14 mouse cellular contexts compared by ENCODE assay signal in the genomic region with DNA sequence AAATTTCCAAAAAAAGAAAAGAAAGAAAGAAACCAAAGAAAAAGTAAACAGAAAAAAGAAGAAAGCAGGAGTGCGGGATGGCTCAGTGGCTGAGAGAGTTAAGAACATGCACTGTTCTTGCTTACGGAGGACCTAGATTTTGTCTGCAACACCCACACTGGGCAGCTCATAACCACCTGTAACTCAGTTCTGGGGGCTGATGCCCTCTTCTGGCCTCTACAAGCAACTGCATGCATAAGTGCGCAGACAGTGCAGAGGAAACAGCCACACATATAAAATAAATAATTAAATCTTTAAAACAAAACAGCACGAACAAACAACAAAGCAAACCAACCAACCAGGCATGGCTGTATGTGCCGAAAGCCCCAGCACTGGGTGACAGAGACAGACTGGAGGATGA. TPM values are rescaled to one million over a fixed set of nuclear protein-coding genes. Genes with fewer than 3 reads are reported as not detected.
DNase-seq lines count a peak whose midpoint lies in the region; ATAC-seq and TF ChIP-seq lines count a peak whose summit lies in the region.
"Had no signal": no experiment of that assay in that cellular context is flagged by ENCODE, and none has a peak within 500 bp of the region (broad histone marks: within the 10 kb centered on the region; RNA-seq: fewer than 3 reads in every experiment).

No protein-coding gene starts in this region.

- TF ChIP-seq CTCF in liver, embryonic 14.5 days (IDR thresholded peaks at IDR 0.05; ENCODE audit: low read depth) = peak; percentile 74

- no peak overlapping the region for H3K9ac ChIP-seq in liver, embryonic 14.5 days (replicated peaks)
- H3K9ac ChIP-seq in liver, embryonic 12.5 days = no peak overlapping the region
- no peak overlapping the region for H3K9ac ChIP-seq in ES-E14 (ENCODE audit: insufficient read depth, low read depth, low read length, poor library complexity, severe bottlenecking)
- no peak overlapping the region for H3K9ac ChIP-seq in kidney, embryonic 14.5 days (ENCODE audit: low read depth, low read length)
- H3K9ac ChIP-seq: embryonic facial prominence, embryonic 13.5 days; limb, embryonic 12.5 days had no signal

- H3K4me3 ChIP-seq in liver, embryonic 14.5 days (ENCODE audit: insufficient read depth in 1 of 2, low read depth in 2 of 2, low read length in 2 of 2) = no peak overlapping the region
- no peak overlapping the region for H3K4me3 ChIP-seq in liver, embryonic 12.5 days
- no peak overlapping the region for H3K4me3 ChIP-seq in ES-E14 (ENCODE audit: insufficient read depth in 1 of 2, low read depth in 1 of 2, low read length in 2 of 2, poor library complexity in 1 of 2, severe bottlenecking in 1 of 2)
- H3K4me3 ChIP-seq in kidney, embryonic 14.5 days (ENCODE audit: low read length) = no peak overlapping the region
- H3K4me3 ChIP-seq: embryonic facial prominence, embryonic 13.5 days; limb, embryonic 12.5 days had no signal

- no peaks in the 10 kb centered on the region for H3K27me3 ChIP-seq in liver, embryonic 14.5 days (ENCODE audit: control insufficient read depth, insufficient read depth, low read length)
- H3K27me3 ChIP-seq in liver, embryonic 12.5 days (replicated peaks) = no peaks in the 10 kb centered on the region
- no peaks in the 10 kb centered on the region for H3K27me3 ChIP-seq in kidney, embryonic 14.5 days (ENCODE audit: control insufficient read depth, insufficient read depth, low read length)
- H3K27me3 ChIP-seq: embryonic facial prominence, embryonic 13.5 days; limb, embryonic 12.5 days had no signal

- 78% methylated on average over 5 of the region's 5 CpGs for WGBS in liver, embryonic 14.5 days (ENCODE audit: insufficient replicate concordance)
- WGBS in liver, embryonic 12.5 days (ENCODE audit: insufficient replicate concordance) = 74% methylated on average over 5 of the region's 5 CpGs
- WGBS in kidney, embryonic 14.5 days = 85% methylated on average over 5 of the region's 5 CpGs

- H3K4me1 ChIP-seq in liver, embryonic 14.5 days (replicated peaks; ENCODE audit: control insufficient read depth in 2 of 2, insufficient read depth in 2 of 2, low read length in 1 of 2) = peaks cover 16 to 26% of the 10 kb centered on the region in 2 experiments
- peaks cover 41% of the 10 kb centered on the region for H3K4me1 ChIP-seq in liver, embryonic 12.5 days
- H3K4me1 ChIP-seq in ES-E14 (ENCODE audit: control insufficient read depth in 2 of 2, insufficient read depth in 2 of 2, low read length in 2 of 2, poor library complexity in 1 of 2) = no peaks in the 10 kb centered on the region
- no peaks in the 10 kb centered on the region for H3K4me1 ChIP-seq in kidney, embryonic 14.5 days (ENCODE audit: control insufficient read depth, insufficient read depth, low read length)
- H3K4me1 ChIP-seq: embryonic facial prominence, embryonic 13.5 days; limb, embryonic 12.5 days had no signal

- peak; percentile 50 for DNase-seq in CD4-positive, CD25-positive, alpha-beta regulatory T cell, adult 2 months (ENCODE audit: low read depth, low spot score)
- DNase-seq in liver, embryonic 14.5 days (ENCODE audit: low read depth in 3 of 3, low spot score in 3 of 3) = no peak
- DNase-seq in ES-E14 (ENCODE audit: low read depth, low spot score) = no peak
- no peak for DNase-seq in left cerebral cortex, adult 18-20 months (ENCODE audit: low spot score in 2 of 2)
- DNase-seq: cerebellum, postnatal 10 days; gastrocnemius, postnatal 14 days; lung, postnatal 36 days had no signal

- no peak overlapping the region for H3K27ac ChIP-seq in liver, embryonic 14.5 days
- no peak overlapping the region for H3K27ac ChIP-seq in liver, embryonic 12.5 days
- H3K27ac ChIP-seq in ES-E14 (ENCODE audit: insufficient read depth, low read depth, low read length, poor library complexity, severe bottlenecking) = no peak overlapping the region
- H3K27ac ChIP-seq in kidney, embryonic 14.5 days (ENCODE audit: low read depth, low read length) = no peak overlapping the region
- H3K27ac ChIP-seq: limb, embryonic 12.5 days had no signal

- no peak for ATAC-seq in CD4-positive, CD25-positive, alpha-beta regulatory T cell, adult 4 months
- ATAC-seq in liver, embryonic 14.5 days (ENCODE audit: insufficient read depth) = no peak
- ATAC-seq in liver, embryonic 12.5 days = no peak
- peak; percentile 57; the same call in 1 of the 2 replicates for ATAC-seq in megakaryocyte, adult 5-6 weeks (ENCODE audit: poor library complexity, severe bottlenecking)
- no peak for ATAC-seq in kidney, embryonic 14.5 days (ENCODE audit: low FRiP score, low TSS enrichment)
- ATAC-seq: forebrain, embryonic 14.5 days had no signal

- no peaks in the 10 kb centered on the region for H3K36me3 ChIP-seq in liver, embryonic 14.5 days (replicated peaks; ENCODE audit: control insufficient read depth, insufficient read depth, low read depth)
- H3K36me3 ChIP-seq in liver, embryonic 12.5 days = no peaks in the 10 kb centered on the region
- no peaks in the 10 kb centered on the region; the same call in 1 of the 2 replicates for H3K36me3 ChIP-seq in ES-E14 (ENCODE audit: control insufficient read depth, insufficient read depth, low read length, poor library complexity, severe bottlenecking)
- H3K36me3 ChIP-seq in kidney, embryonic 14.5 days (ENCODE audit: control insufficient read depth, insufficient read depth, low read length) = no peaks in the 10 kb centered on the region
- H3K36me3 ChIP-seq: embryonic facial prominence, embryonic 13.5 days; limb, embryonic 12.5 days had no signal

- no peaks in the 10 kb centered on the region for H3K9me3 ChIP-seq in liver, embryonic 14.5 days (ENCODE audit: control insufficient read depth, low read length)
- H3K9me3 ChIP-seq in liver, embryonic 12.5 days (replicated peaks) = no peaks in the 10 kb centered on the region
- no peaks in the 10 kb centered on the region for H3K9me3 ChIP-seq in ES-E14 (ENCODE audit: control insufficient read depth, insufficient read depth, low read depth, low read length)
- no peaks in the 10 kb centered on the region for H3K9me3 ChIP-seq in kidney, embryonic 14.5 days (ENCODE audit: control insufficient read depth, low read length)
- H3K9me3 ChIP-seq: embryonic facial prominence, embryonic 13.5 days; limb, embryonic 12.5 days had no signal

- TF ChIP-seq EP300 in liver, embryonic 14.5 days (IDR thresholded peaks at IDR 0.05; ENCODE audit: low read depth) = no peak

- in situ Hi-C loops in ES-E14 (cut with MboI; ENCODE audit: low sequenced_read_pairs in 2 of 2, unreplicated experiment in 2 of 2) = no loop called here

- no peak overlapping the region for H3K4me2 ChIP-seq in liver, embryonic 14.5 days (ENCODE audit: low read depth)
- H3K4me2 ChIP-seq in liver, embryonic 12.5 days = no peak overlapping the region
- H3K4me2 ChIP-seq in kidney, embryonic 14.5 days (replicated peaks; ENCODE audit: low read depth, low read length) = no peak overlapping the region
- H3K4me2 ChIP-seq: embryonic facial prominence, embryonic 13.5 days; limb, embryonic 12.5 days had no signal

TF ChIP-seq in ES-E14, 5 proteins besides CTCF, POLR2A, EP300 and RAD21:
- 0 out of 2 replicates have a peak, but pooled peaks have one; percentile 3 for TF ChIP-seq ZC3H11A (IDR thresholded peaks at IDR 0.05; ENCODE audit: borderline replicate concordance, low read depth, low read length)
- no peak for TF ChIP-seq ZNF384 (IDR thresholded peaks at IDR 0.05; ENCODE audit: low read depth, low read length)

RNA-seq across cellular contexts. Expression of gene Map4k1, which starts 50.8 kb away (rescaled TPM):
- 100 to 1,000 TPM in 1 of 2 experiments, 10 to 100 TPM in 1; 93.7 to 171 TPM for polyA plus RNA-seq in CD4-positive, CD25-positive, alpha-beta regulatory T cell, adult 4 months (2017; shearing (Covaris generic))
- polyA plus RNA-seq in liver, embryonic 14.5 days (2012; rRNA removed) = 16.7 and 17.3 TPM in 2 replicates
- 24.9 and 27.4 TPM in 2 replicates for polyA plus RNA-seq in liver, embryonic 14.5 days (2014; fragmentation: Nextera tagmentation; extraction: Ambion mirVana)
- 33.3 and 35.0 TPM in 2 replicates for polyA plus RNA-seq in liver, embryonic 12.5 days (2016; fragmentation: Nextera tagmentation; extraction: Ambion mirVana)
- 14.8 and 15.6 TPM in 2 replicates for total RNA-seq in ES-E14 (2012; rRNA removed)
- 53.8 and 54.4 TPM in 2 replicates for total RNA-seq in megakaryocyte, adult 5-6 weeks (2015)
- total RNA-seq in megakaryocyte, adult 5-6 weeks (2017) = 44.2 and 60.4 TPM in 2 replicates
- 1 to 10 TPM; 1.0 to 1.7 TPM for total RNA-seq in left cerebral cortex, adult 18-20 months (2021)
- 9.8 and 12.6 TPM in 2 replicates for polyA plus RNA-seq in kidney, embryonic 14.5 days (2014; fragmentation: Nextera tagmentation; extraction: Ambion mirVana)

RNA-seq across cellular contexts. Expression of gene Eif3k, which starts 51.0 kb away (rescaled TPM):
- 100 to 1,000 TPM; 656 to 763 TPM for polyA plus RNA-seq in CD4-positive, CD25-positive, alpha-beta regulatory T cell, adult 4 months (2017; shearing (Covaris generic))
- 281 and 283 TPM in 2 replicates for polyA plus RNA-seq in liver, embryonic 14.5 days (2012; rRNA removed)
- 283 and 288 TPM in 2 replicates for polyA plus RNA-seq in liver, embryonic 14.5 days (2014; fragmentation: Nextera tagmentation; extraction: Ambion mirVana)
- 325 and 336 TPM in 2 replicates for polyA plus RNA-seq in liver, embryonic 12.5 days (2016; fragmentation: Nextera tagmentation; extraction: Ambion mirVana)
- total RNA-seq in ES-E14 (2012; rRNA removed) = 474 and 500 TPM in 2 replicates
- total RNA-seq in megakaryocyte, adult 5-6 weeks (2015) = 216 and 241 TPM in 2 replicates
- 340 and 348 TPM in 2 replicates for total RNA-seq in megakaryocyte, adult 5-6 weeks (2017)
- 100 to 1,000 TPM; 196 to 199 TPM for total RNA-seq in left cerebral cortex, adult 18-20 months (2021)
- 458 and 497 TPM in 2 replicates for polyA plus RNA-seq in kidney, embryonic 14.5 days (2014; fragmentation: Nextera tagmentation; extraction: Ambion mirVana)
